Mouse (Mus musculus) forebrain, postnatal 0 days (tissue): Measurements from ENCODE around the gene Fam83e. TPM values are rescaled to one million over a fixed set of nuclear protein-coding genes. Genes with fewer than 3 reads are reported as not detected.
A peak's percentile ranks its signal among the peaks of the same experiment; 100 is the strongest.

Experiments
- ATAC-seq: fragments of 200-750 bp; cut with Nextera tagmentation; 2 replicates; pipeline ENCODE4 v1.8.0; 2017; ENCODE audit warnings: mild to moderate bottlenecking, moderate library complexity
- DNase-seq: peaks from one replicate; pipeline ENCODE4 v3.0.0-alpha.2; 2015
- H3K27ac ChIP-seq: fragments of 300-500 bp; sonication (generic); 2 replicates; pipeline ENCODE4 v1.5.1; 2014; ENCODE audit warnings: low read depth, mild to moderate bottlenecking, antibody characterized with exemption, low read length, moderate library complexity, mixed read lengths
- H3K27me3 ChIP-seq: fragments of 300-500 bp; sonication (generic); 2 replicates; pipeline ENCODE4 v1.6.1; 2014; ENCODE audit warnings: mild to moderate bottlenecking, low read length, mixed read lengths; ENCODE audit not compliant: insufficient read depth
- H3K36me3 ChIP-seq: fragments of 300-500 bp; sonication (generic); 2 replicates; pipeline ENCODE4 v1.6.1; 2014; ENCODE audit warnings: mild to moderate bottlenecking, moderate library complexity; ENCODE audit not compliant: insufficient read depth
- H3K4me1 ChIP-seq: fragments of 300-500 bp; sonication (generic); 2 replicates; pipeline ENCODE4 v1.6.1; 2014; ENCODE audit warnings: antibody characterized with exemption; ENCODE audit not compliant: insufficient read depth
- H3K4me2 ChIP-seq: fragments of 300-500 bp; sonication (generic); 2 replicates; pipeline ENCODE4 v1.6.1; 2014; ENCODE audit warnings: low read depth, mild to moderate bottlenecking, moderate library complexity
- H3K4me3 ChIP-seq: fragments of 300-500 bp; sonication (generic); 2 replicates; pipeline ENCODE4 v1.5.1; 2014; ENCODE audit warnings: low read depth, low read length, mixed read lengths
- H3K9ac ChIP-seq: fragments of 300-500 bp; sonication (generic); 2 replicates; pipeline ENCODE4 v1.6.1; 2014; ENCODE audit warnings: mild to moderate bottlenecking
- H3K9me3 ChIP-seq: fragments of 300-500 bp; sonication (generic); 2 replicates; pipeline ENCODE4 v1.6.1; 2016; ENCODE audit warnings: low read length
- CTCF ChIP-seq: sonication (generic); IDR thresholded peaks from 2 replicates; pipeline ENCODE4 v1.5.1; 2016; ENCODE audit warnings: antibody characterized with exemption, control low read depth, low read depth
- WGBS: fragments of 180-500 bp; shearing (Covaris S2); extraction: QIAGEN DNeasy Blood & Tissue Kit; methylation state at CpG from one replicate; pipeline ENCODE4 v1.1.7; 2014; 5-methylcytosine and 5-hydroxymethylcytosine counted together
- polyA plus RNA-seq: library from polyadenylated mRNA; unstranded; fragments of >200 nt; fragmentation: Nextera tagmentation; extraction: Ambion mirVana; gene quantifications from 2 replicates; pipeline ENCODE4 v1.2.1, GENCODE M21; 2015
- total RNA-seq: library from RNA; depleted of rRNA; stranded (reverse); fragments of >200 nt; gene quantifications from 2 replicates; pipeline ENCODE4 v1.2.3, GENCODE M21; 2014

Fam83e gene
- total and polyA plus RNA-seq, 2 experiments from 2014 or later = 0.33 TPM; not detected in 1

DNA sequence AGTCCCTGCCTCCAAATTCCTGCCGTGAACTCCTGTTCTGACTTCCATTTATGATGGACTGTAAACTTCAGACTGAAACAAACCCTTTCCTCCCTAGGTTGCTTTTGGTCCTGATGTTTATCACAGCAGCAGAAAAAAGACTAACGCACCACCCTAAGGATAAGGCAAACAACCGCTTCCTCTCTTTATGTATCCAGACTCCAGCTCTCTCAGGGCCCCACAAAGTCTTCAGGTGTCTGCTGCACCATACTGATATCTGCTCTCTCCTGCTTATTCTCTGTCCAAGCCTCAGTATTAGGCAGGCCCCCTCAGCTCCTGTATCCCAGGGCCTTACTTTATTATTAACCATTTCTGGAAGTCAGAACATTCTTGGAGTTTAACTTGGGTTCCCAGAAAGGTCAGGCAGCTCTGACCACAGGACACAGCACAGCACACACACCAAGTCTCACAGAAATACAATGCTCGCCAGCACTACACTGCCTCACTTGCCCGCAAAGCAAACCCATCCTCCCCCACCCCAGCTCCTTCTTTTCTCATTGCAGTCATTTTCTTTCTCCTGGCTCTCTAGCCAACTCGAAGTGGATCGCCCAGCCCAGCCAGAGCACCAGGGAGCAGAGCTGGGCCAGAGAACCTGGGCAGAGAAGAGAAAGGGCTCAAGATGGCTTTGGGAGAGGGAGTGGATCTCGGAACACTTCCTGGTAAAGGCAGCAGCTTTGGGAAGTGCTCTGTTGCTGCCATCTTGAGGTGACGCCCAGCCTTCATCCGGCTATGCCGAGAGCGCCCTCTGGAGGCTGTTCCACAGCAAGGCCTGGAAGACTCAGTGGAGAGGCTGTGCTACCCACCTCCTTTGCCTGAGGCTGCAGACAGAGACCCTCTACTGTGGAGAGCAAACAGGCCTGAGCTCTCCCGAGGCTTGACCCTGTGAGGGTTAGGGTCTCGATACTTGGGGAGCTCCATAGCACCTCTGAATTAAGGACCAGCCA, 38.6 kb upstream of the Fam83e start:
- Histone ChIP-seq H3K27me3 (no peaks in the 10 kb centered on the region), H3K27ac (peak overlapping the region; percentile 48), H3K4me1 (no peaks in the 10 kb centered on the region), H3K9me3 (no peaks in the 10 kb centered on the region), H3K4me2 (peak overlapping the region; percentile 27), H3K9ac (0 out of 2 replicates have a peak overlapping the region, but pooled peaks have one; percentile 19), H3K4me3 (no peak overlapping the region), H3K36me3 (no peaks in the 10 kb centered on the region; the same call in 1 of the 2 replicates)
- WGBS = 29% methylated on average over 14 of the region's 14 CpGs
- TF ChIP-seq CTCF = peak; percentile 99
- peak; percentile 93 for DNase-seq
- peak; percentile 95 for ATAC-seq

- H3K27me3 ChIP-seq = no peaks in the 10 kb centered on the region
- no peak for DNase-seq
- H3K4me2 ChIP-seq = no peak within 1 kb of the TSS
- TF ChIP-seq CTCF = no peak
- H3K9ac ChIP-seq = no peak within 1 kb of the TSS
- H3K36me3 ChIP-seq = no peaks in the 10 kb centered on the region; the same call in 1 of the 2 replicates
- no peaks in the 10 kb centered on the region for H3K9me3 ChIP-seq
- 0 out of 2 replicates have a peak within 1 kb of the TSS, but pooled peaks have one; percentile 48 for H3K27ac ChIP-seq
- 77% methylated on average over 7 of the region's 7 CpGs for WGBS
- no peak for ATAC-seq
- H3K4me3 ChIP-seq = no peak within 1 kb of the TSS
- no peaks in the 10 kb centered on the region for H3K4me1 ChIP-seq
Measured at GRCm38 (mm10) chr7:45683396-45684050, 37.5 kb upstream of the Fam83e start, which contains the start of gene Ntn5. Gene Ntn5 (plus strand): TSS chr7:45684022.

- ATAC-seq (no peak), DNase-seq (no peak)
- Histone ChIP-seq H3K27me3 (no peaks in the 10 kb centered on the region), H3K9me3 (no peaks in the 10 kb centered on the region), H3K36me3 (no peaks in the 10 kb centered on the region; the same call in 1 of the 2 replicates), H3K9ac (no peak overlapping the region), H3K4me2 (no peak overlapping the region), H3K27ac (no peak overlapping the region), H3K4me3 (no peak overlapping the region), H3K4me1 (no peaks in the 10 kb centered on the region)
- WGBS = 68% methylated on average over 10 of the region's 10 CpGs
- TF ChIP-seq CTCF = no peak
Measured at GRCm38 (mm10) chr7:45685811-45686210, 35.2 kb upstream of the Fam83e start.

- WGBS = 77% methylated on average over 3 of the region's 3 CpGs
- H3K36me3 ChIP-seq = no peaks in the 10 kb centered on the region; the same call in 1 of the 2 replicates
- no peak for TF ChIP-seq CTCF
- no peak overlapping the region for H3K9ac ChIP-seq
- no peaks in the 10 kb centered on the region for H3K9me3 ChIP-seq
- H3K27me3 ChIP-seq = no peaks in the 10 kb centered on the region
- no peak overlapping the region for H3K27ac ChIP-seq
- ATAC-seq (no peak), DNase-seq (no peak)
- H3K4me2 ChIP-seq = no peak overlapping the region
- no peaks in the 10 kb centered on the region for H3K4me1 ChIP-seq
- no peak overlapping the region for H3K4me3 ChIP-seq
Measured at GRCm38 (mm10) chr7:45686841-45687240, 34.2 kb upstream of the Fam83e start.

DNA sequence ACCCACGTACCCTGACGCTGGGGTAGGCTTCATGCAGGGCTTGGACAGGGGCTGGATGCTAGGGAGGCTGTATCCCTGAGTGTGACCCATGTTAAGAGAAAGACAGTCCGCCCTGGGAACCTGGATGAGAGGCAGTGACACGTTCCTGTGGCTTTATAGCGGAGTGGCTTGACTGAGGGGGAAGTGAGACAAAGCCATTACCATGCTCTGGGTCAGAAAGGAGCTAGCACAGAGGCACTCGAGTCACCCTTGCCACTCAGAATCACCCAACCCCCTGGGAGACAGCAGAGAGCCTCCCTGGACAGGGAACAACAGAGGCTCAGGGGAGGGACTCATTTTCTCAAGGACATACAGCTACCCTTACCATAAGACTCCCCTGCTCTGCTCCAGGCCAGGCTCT, 31.9 kb upstream of the Fam83e start:
- no peak for TF ChIP-seq CTCF
- H3K27ac ChIP-seq = no peak overlapping the region
- H3K4me2 ChIP-seq = no peak overlapping the region
- H3K36me3 ChIP-seq = no peaks in the 10 kb centered on the region
- H3K9ac ChIP-seq = no peak overlapping the region
- no peaks in the 10 kb centered on the region for H3K27me3 ChIP-seq
- no peak for ATAC-seq
- 71% methylated on average over 6 of the region's 6 CpGs for WGBS
- no peaks in the 10 kb centered on the region for H3K4me1 ChIP-seq
- DNase-seq = no peak
- no peak overlapping the region for H3K4me3 ChIP-seq
- no peaks in the 10 kb centered on the region for H3K9me3 ChIP-seq

DNA sequence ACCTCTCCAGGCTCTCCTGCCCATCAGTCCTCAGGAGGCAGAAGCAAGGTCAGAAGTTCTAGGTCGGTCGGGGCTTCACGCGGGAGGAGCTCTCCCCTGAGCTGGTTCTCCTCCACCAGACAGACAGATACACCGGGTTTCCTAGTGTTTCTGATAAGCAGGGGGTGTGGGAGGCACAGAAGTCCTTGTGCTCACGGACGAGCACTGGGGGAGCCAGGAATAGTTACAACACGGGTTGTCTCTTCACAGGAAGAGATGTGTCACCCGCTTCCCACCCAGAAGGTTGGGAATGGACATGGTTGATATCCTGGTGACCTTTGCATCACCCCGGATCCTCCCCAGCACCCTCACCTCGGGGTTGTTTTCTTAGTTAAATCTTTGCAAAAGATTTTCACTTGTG, 31.2 kb upstream of the Fam83e start:
- H3K9me3 ChIP-seq = no peaks in the 10 kb centered on the region
- H3K9ac ChIP-seq = no peak overlapping the region
- no peaks in the 10 kb centered on the region for H3K4me1 ChIP-seq
- no peak overlapping the region for H3K27ac ChIP-seq
- ATAC-seq (no peak), DNase-seq (no peak)
- no peak overlapping the region for H3K4me3 ChIP-seq
- no peaks in the 10 kb centered on the region for H3K27me3 ChIP-seq
- TF ChIP-seq CTCF = no peak
- 80% methylated on average over 11 of the region's 11 CpGs for WGBS
- no peaks in the 10 kb centered on the region for H3K36me3 ChIP-seq
- H3K4me2 ChIP-seq = no peak overlapping the region

DNA sequence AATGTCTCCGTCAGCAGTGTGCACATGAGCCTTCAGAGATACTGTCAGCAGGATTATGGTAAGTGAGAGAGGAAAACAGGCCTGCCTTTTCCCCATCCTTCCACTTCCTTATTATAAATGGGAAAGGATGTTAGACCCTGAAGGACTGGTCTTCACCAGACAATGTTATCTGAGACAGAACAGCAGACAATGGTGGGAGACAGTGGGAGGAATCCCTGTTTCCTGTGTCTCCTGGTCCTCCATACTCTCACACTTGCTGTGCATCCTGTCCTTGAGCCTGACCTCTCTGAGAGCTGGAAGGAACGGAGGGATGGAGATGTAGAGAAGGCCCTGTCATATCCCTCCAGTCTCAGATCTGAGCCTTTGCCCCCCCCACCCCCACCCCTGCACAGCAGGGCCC, 28.6 kb upstream of the Fam83e start:
- no peak for TF ChIP-seq CTCF
- Histone ChIP-seq H3K4me2 (no peak overlapping the region), H3K4me3 (no peak overlapping the region), H3K27me3 (no peaks in the 10 kb centered on the region), H3K9ac (no peak overlapping the region), H3K9me3 (no peaks in the 10 kb centered on the region), H3K27ac (no peak overlapping the region), H3K36me3 (no peaks in the 10 kb centered on the region), H3K4me1 (no peaks in the 10 kb centered on the region)
- DNase-seq (no peak), ATAC-seq (no peak)
- WGBS = 85% methylated on average over 2 of the region's 2 CpGs
